Mouse (Mus musculus) midbrain, embryonic 13.5 days (tissue): ENCODE results near the gene Col9a1. TPM values are rescaled to one million over a fixed set of nuclear protein-coding genes. Genes with fewer than 3 reads are reported as not detected.

Experiments
- ATAC-seq: fragments of 200-750 bp; cut with Nextera tagmentation; 2 replicates; pipeline ENCODE4 v1.8.0; 2017; ENCODE audit warnings: mild to moderate bottlenecking, moderate TSS enrichment, moderate library complexity
- H3K27ac ChIP-seq: fragments of 300-500 bp; sonication (generic); 2 replicates; pipeline ENCODE4 v1.5.1; 2015; ENCODE audit warnings: inconsistent platforms, mild to moderate bottlenecking, moderate library complexity
- H3K27me3 ChIP-seq: fragments of 300-500 bp; sonication (generic); 2 replicates; pipeline ENCODE4 v1.6.1; 2015; ENCODE audit warnings: mild to moderate bottlenecking, inconsistent platforms
- H3K36me3 ChIP-seq: fragments of 300-500 bp; sonication (generic); 2 replicates; pipeline ENCODE4 v1.6.1; 2015; ENCODE audit warnings: mild to moderate bottlenecking, inconsistent platforms
- H3K4me1 ChIP-seq: fragments of 300-500 bp; sonication (generic); replicated peaks from 2 replicates; pipeline ENCODE4 v1.6.1; 2015; ENCODE audit warnings: inconsistent platforms
- H3K4me2 ChIP-seq: fragments of 300-500 bp; sonication (generic); replicated peaks from 2 replicates; pipeline ENCODE4 v1.6.1; 2015; ENCODE audit warnings: moderate library complexity, mild to moderate bottlenecking, inconsistent platforms
- H3K4me3 ChIP-seq: fragments of 300-500 bp; sonication (generic); replicated peaks from 2 replicates; pipeline ENCODE4 v1.5.1; 2015; ENCODE audit warnings: mild to moderate bottlenecking, inconsistent platforms
- H3K9ac ChIP-seq: fragments of 300-500 bp; sonication (generic); replicated peaks from 2 replicates; pipeline ENCODE4 v1.6.1; 2015; ENCODE audit warnings: mild to moderate bottlenecking, inconsistent platforms
- H3K9me3 ChIP-seq: fragments of 300-500 bp; sonication (generic); 2 replicates; pipeline ENCODE4 v1.6.1; 2016; ENCODE audit warnings: mild to moderate bottlenecking, inconsistent platforms
- WGBS: fragments of 180-500 bp; shearing (Covaris S2); methylation state at CpG from one replicate; pipeline ENCODE4 v1.1.7; 2015; 5-methylcytosine and 5-hydroxymethylcytosine counted together
- polyA plus RNA-seq: library from polyadenylated mRNA; unstranded; fragments of >200 nt; fragmentation: Nextera tagmentation; extraction: Ambion mirVana; gene quantifications from 2 replicates; pipeline ENCODE4 v1.2.1, GENCODE M21; 2015

Gene Col9a1
- 0.81 and 1.1 TPM in 2 replicates for polyA plus RNA-seq

- no peak within 1 kb of the TSS for H3K27ac ChIP-seq
- ATAC-seq = no peak
- peaks cover 4% of the 10 kb centered on the region for H3K4me1 ChIP-seq
- H3K9ac ChIP-seq = no peak within 1 kb of the TSS
- H3K36me3 ChIP-seq = no peaks in the 10 kb centered on the region
- H3K9me3 ChIP-seq = no peaks in the 10 kb centered on the region
- H3K27me3 ChIP-seq = no peaks in the 10 kb centered on the region
- WGBS = 86% methylated on average over 6 of the region's 6 CpGs
- no peak within 1 kb of the TSS for H3K4me3 ChIP-seq
- H3K4me2 ChIP-seq = no peak within 1 kb of the TSS
Observed at GRCm38 (mm10) chr1:24177224-24177851, at the start of gene Col9a1. Gene Col9a1, plus strand, starts transcription at chr1:24177610.

GRCm38 (mm10) chr1:24127866-24128265 lies 49.5 kb upstream of the Col9a1 start:
- Histone ChIP-seq H3K4me3 (no peak overlapping the region), H3K27me3 (no peaks in the 10 kb centered on the region), H3K27ac (no peak overlapping the region), H3K4me2 (no peak overlapping the region), H3K9me3 (no peaks in the 10 kb centered on the region), H3K4me1 (no peaks in the 10 kb centered on the region), H3K36me3 (no peaks in the 10 kb centered on the region), H3K9ac (no peak overlapping the region)
- 49% methylated on average over 6 of the region's 6 CpGs for WGBS
- no peak for ATAC-seq

GRCm38 (mm10) chr1:24133853-24134252 lies 43.6 kb upstream of the Col9a1 start:
- 46% methylated on average over 19 of the region's 19 CpGs for WGBS
- peak; percentile 43 for ATAC-seq
- Histone ChIP-seq H3K4me1 (no peaks in the 10 kb centered on the region), H3K9ac (no peak overlapping the region), H3K27me3 (no peaks in the 10 kb centered on the region), H3K9me3 (no peaks in the 10 kb centered on the region), H3K27ac (no peak overlapping the region), H3K36me3 (no peaks in the 10 kb centered on the region), H3K4me2 (peak overlapping the region; percentile 42), H3K4me3 (no peak overlapping the region)

GRCm38 (mm10) chr1:24134792-24135191 lies 42.6 kb upstream of the Col9a1 start:
- no peak overlapping the region for H3K9ac ChIP-seq
- 0% methylated on average over 1 of the region's 1 CpGs for WGBS
- no peak overlapping the region for H3K27ac ChIP-seq

GRCm38 (mm10) chr1:24137133-24137532 lies 40.3 kb upstream of the Col9a1 start:
- H3K27ac ChIP-seq = no peak overlapping the region
- H3K36me3 ChIP-seq = no peaks in the 10 kb centered on the region
- H3K9ac ChIP-seq = no peak overlapping the region
- H3K27me3 ChIP-seq = no peaks in the 10 kb centered on the region
- H3K9me3 ChIP-seq = no peaks in the 10 kb centered on the region
- WGBS = 16% methylated on average over 3 of the region's 3 CpGs
- no peak overlapping the region for H3K4me3 ChIP-seq
- H3K4me1 ChIP-seq = peaks cover 6% of the 10 kb centered on the region; the same call in 1 of the 2 replicates
- no peak overlapping the region for H3K4me2 ChIP-seq
- no peak for ATAC-seq

More at GRCm38 (mm10) chr1:24134792-24135191, 42.6 kb upstream of the Col9a1 start:
- H3K4me3 ChIP-seq = no peak overlapping the region
- H3K27me3 ChIP-seq = no peaks in the 10 kb centered on the region
- no peaks in the 10 kb centered on the region for H3K9me3 ChIP-seq
- H3K4me2 ChIP-seq = no peak overlapping the region
- peaks cover 2% of the 10 kb centered on the region; the same call in 1 of the 2 replicates for H3K4me1 ChIP-seq
- no peaks in the 10 kb centered on the region for H3K36me3 ChIP-seq
- ATAC-seq = peak; percentile 82

GRCm38 (mm10) chr1:24140555-24140954 lies 36.9 kb upstream of the Col9a1 start:
- ATAC-seq = 0 out of 2 replicates have a peak, but pooled peaks have one; percentile 9
- 53% methylated on average over 6 of the region's 6 CpGs for WGBS
- Histone ChIP-seq H3K36me3 (no peaks in the 10 kb centered on the region), H3K4me1 (peaks cover 6% of the 10 kb centered on the region; the same call in 1 of the 2 replicates), H3K4me3 (no peak overlapping the region), H3K27me3 (no peaks in the 10 kb centered on the region), H3K9me3 (no peaks in the 10 kb centered on the region), H3K9ac (no peak overlapping the region), H3K27ac (no peak overlapping the region), H3K4me2 (no peak overlapping the region)

GRCm38 (mm10) chr1:24143504-24143903 lies 33.9 kb upstream of the Col9a1 start:
- WGBS = 71% methylated on average over 8 of the region's 8 CpGs
- ATAC-seq = no peak

GRCm38 (mm10) chr1:24157751-24158150 lies 19.7 kb upstream of the Col9a1 start:
- H3K27ac ChIP-seq = no peak overlapping the region
- H3K36me3 ChIP-seq = no peaks in the 10 kb centered on the region
- 82% methylated on average over 5 of the region's 5 CpGs for WGBS
- no peaks in the 10 kb centered on the region for H3K27me3 ChIP-seq
- H3K4me2 ChIP-seq = no peak overlapping the region
- H3K9ac ChIP-seq = no peak overlapping the region
- no peak overlapping the region for H3K4me3 ChIP-seq
- no peak for ATAC-seq
- no peaks in the 10 kb centered on the region for H3K4me1 ChIP-seq
- no peaks in the 10 kb centered on the region; the same call in 1 of the 2 replicates for H3K9me3 ChIP-seq

More at GRCm38 (mm10) chr1:24143504-24143903, 33.9 kb upstream of the Col9a1 start:
- Histone ChIP-seq H3K9me3 (no peaks in the 10 kb centered on the region), H3K36me3 (no peaks in the 10 kb centered on the region), H3K4me3 (no peak overlapping the region), H3K27ac (no peak overlapping the region), H3K4me2 (no peak overlapping the region), H3K4me1 (peaks cover 6% of the 10 kb centered on the region; the same call in 1 of the 2 replicates), H3K27me3 (no peaks in the 10 kb centered on the region), H3K9ac (no peak overlapping the region)

GRCm38 (mm10) chr1:24169410-24169809 lies 8.0 kb upstream of the Col9a1 start:
- Histone ChIP-seq H3K27me3 (no peaks in the 10 kb centered on the region), H3K9me3 (no peaks in the 10 kb centered on the region), H3K36me3 (no peaks in the 10 kb centered on the region), H3K4me3 (no peak overlapping the region), H3K9ac (no peak overlapping the region), H3K4me2 (no peak overlapping the region), H3K27ac (no peak overlapping the region), H3K4me1 (peaks cover 4% of the 10 kb centered on the region)
- no peak for ATAC-seq
- 59% methylated on average over 6 of the region's 6 CpGs for WGBS

GRCm38 (mm10) chr1:24171205-24171866 lies 6.1 kb upstream of the Col9a1 start:
- H3K4me1 ChIP-seq = peaks cover 4% of the 10 kb centered on the region
- H3K4me2 ChIP-seq = no peak overlapping the region
- 2% methylated on average over 4 of the region's 4 CpGs for WGBS
- H3K27me3 ChIP-seq = no peaks in the 10 kb centered on the region
- H3K36me3 ChIP-seq = no peaks in the 10 kb centered on the region
- peak; percentile 75; the same call in 1 of the 2 replicates for ATAC-seq
- no peaks in the 10 kb centered on the region for H3K9me3 ChIP-seq
- H3K4me3 ChIP-seq = no peak overlapping the region
- H3K9ac ChIP-seq = no peak overlapping the region
- H3K27ac ChIP-seq = no peak overlapping the region

- no peaks in the 10 kb centered on the region for H3K36me3 ChIP-seq
- 63% methylated on average over 1 of the region's 1 CpGs for WGBS
- no peaks in the 10 kb centered on the region for H3K27me3 ChIP-seq
- no peak overlapping the region for H3K4me2 ChIP-seq
- peak; percentile 72 for ATAC-seq
- H3K4me3 ChIP-seq = no peak overlapping the region
- H3K9ac ChIP-seq = no peak overlapping the region
- H3K4me1 ChIP-seq = peaks cover 4% of the 10 kb centered on the region
- H3K27ac ChIP-seq = no peak overlapping the region
- H3K9me3 ChIP-seq = no peaks in the 10 kb centered on the region
Observed at GRCm38 (mm10) chr1:24171898-24172297, 5.5 kb upstream of the Col9a1 start.

- H3K9me3 ChIP-seq = no peaks in the 10 kb centered on the region
- no peak overlapping the region for H3K9ac ChIP-seq
- 46% methylated on average over 3 of the region's 3 CpGs for WGBS
- H3K4me3 ChIP-seq = no peak overlapping the region
- no peaks in the 10 kb centered on the region for H3K27me3 ChIP-seq
- peaks cover 4% of the 10 kb centered on the region for H3K4me1 ChIP-seq
- H3K4me2 ChIP-seq = no peak overlapping the region
- no peaks in the 10 kb centered on the region for H3K36me3 ChIP-seq
- no peak for ATAC-seq
- no peak overlapping the region for H3K27ac ChIP-seq
Observed at GRCm38 (mm10) chr1:24172656-24173055, 4.8 kb upstream of the Col9a1 start.
